ENCODE assay signal across 8 mouse cellular contexts in genomic region chr17:45592606-45593431, GRCm38 (mm10). TPM values are rescaled to one million over a fixed set of nuclear protein-coding genes. Genes with fewer than 3 reads are reported as not detected.
DNase-seq lines count a peak whose midpoint lies in the region; ATAC-seq and TF ChIP-seq lines count a peak whose summit lies in the region.

No protein-coding gene starts in this region.

- peaks cover 52% of the 10 kb centered on the region for H3K4me1 ChIP-seq in forebrain, embryonic 15.5 days
- peaks cover 60% of the 10 kb centered on the region for H3K4me1 ChIP-seq in hindbrain, embryonic 13.5 days (replicated peaks)
- H3K4me1 ChIP-seq in stomach, embryonic 16.5 days (ENCODE audit: control insufficient read depth, insufficient read depth, low read length): peaks cover 50% of the 10 kb centered on the region

- ATAC-seq in forebrain, embryonic 15.5 days (replicated peaks): no peak
- ATAC-seq in hindbrain, embryonic 13.5 days (ENCODE audit: low FRiP score): no peak
- no peak for ATAC-seq in stomach, embryonic 16.5 days (ENCODE audit: insufficient read depth, low FRiP score)
- ATAC-seq in megakaryocyte, adult 5-6 weeks (ENCODE audit: poor library complexity, severe bottlenecking): no peak
- no peak for ATAC-seq in monocyte, adult 5-6 weeks (replicated peaks; ENCODE audit: insufficient number of reproducible peaks, low FRiP score, low TSS enrichment, poor library complexity, severe bottlenecking)

- peak; percentile 61 for DNase-seq in adipocyte (ENCODE audit: low spot score)
- peak; percentile 57 for DNase-seq in liver

- H3K9ac ChIP-seq in forebrain, embryonic 15.5 days (replicated peaks): peak overlapping the region; percentile 17; the same call in 1 of the 2 replicates
- peak overlapping the region; percentile 49 for H3K9ac ChIP-seq in hindbrain, embryonic 13.5 days
- H3K9ac ChIP-seq in stomach, embryonic 16.5 days (ENCODE audit: low read length): peak overlapping the region; percentile 63

- peak overlapping the region; percentile 39 for H3ac ChIP-seq in C2C12 (ENCODE audit: control insufficient read depth, insufficient read length, low read depth)

- H3K79me3 ChIP-seq in C2C12 (ENCODE audit: low read depth): peaks cover 55% of the 10 kb centered on the region

- no peak for TF ChIP-seq CTCF in C2C12 (IDR thresholded peaks at IDR 0.05; ENCODE audit: control insufficient read depth, insufficient read depth, insufficient read length)

- 0 out of 2 replicates have a peak overlapping the region, but pooled peaks have one; percentile 12 for H3K27ac ChIP-seq in forebrain, embryonic 15.5 days (replicated peaks)
- H3K27ac ChIP-seq in hindbrain, embryonic 13.5 days: no peak overlapping the region
- peak overlapping the region; percentile 73 for H3K27ac ChIP-seq in stomach, embryonic 16.5 days (ENCODE audit: low read length)

- no peaks in the 10 kb centered on the region for H3K9me3 ChIP-seq in forebrain, embryonic 15.5 days
- no peaks in the 10 kb centered on the region for H3K9me3 ChIP-seq in hindbrain, embryonic 13.5 days
- H3K9me3 ChIP-seq in stomach, embryonic 16.5 days (replicated peaks; ENCODE audit: control insufficient read depth, low read length): no peaks in the 10 kb centered on the region

- no peaks in the 10 kb centered on the region for H3K27me3 ChIP-seq in C2C12 (ENCODE audit: control insufficient read depth, insufficient read depth, insufficient read length)
- no peaks in the 10 kb centered on the region for H3K27me3 ChIP-seq in forebrain, embryonic 15.5 days
- peaks cover 40% of the 10 kb centered on the region for H3K27me3 ChIP-seq in hindbrain, embryonic 13.5 days
- no peaks in the 10 kb centered on the region for H3K27me3 ChIP-seq in stomach, embryonic 16.5 days (ENCODE audit: control insufficient read depth, insufficient read depth, low read length)

- WGBS in forebrain, embryonic 15.5 days: 45% methylated on average over 8 of the region's 8 CpGs
- WGBS in hindbrain, embryonic 13.5 days: 56% methylated on average over 8 of the region's 8 CpGs
- 46% methylated on average over 8 of the region's 8 CpGs for WGBS in stomach, embryonic 16.5 days

- H3K4me3 ChIP-seq in C2C12 (ENCODE audit: insufficient read depth, poor library complexity, severe bottlenecking): no peak overlapping the region
- H3K4me3 ChIP-seq in forebrain, embryonic 15.5 days: no peak overlapping the region
- H3K4me3 ChIP-seq in hindbrain, embryonic 13.5 days: no peak overlapping the region
- peak overlapping the region; percentile 12; the same call in 1 of the 2 replicates for H3K4me3 ChIP-seq in stomach, embryonic 16.5 days (replicated peaks; ENCODE audit: low read length)

- H3K4me2 ChIP-seq in forebrain, embryonic 15.5 days (replicated peaks): peak overlapping the region; percentile 94
- H3K4me2 ChIP-seq in hindbrain, embryonic 13.5 days: peak overlapping the region; percentile 92; the same call in 1 of the 2 replicates
- peak overlapping the region; percentile 85 for H3K4me2 ChIP-seq in stomach, embryonic 16.5 days (ENCODE audit: low read depth, low read length)

- peaks cover 39% of the 10 kb centered on the region for H3K36me3 ChIP-seq in C2C12 (ENCODE audit: control insufficient read depth, insufficient read depth)
- H3K36me3 ChIP-seq in forebrain, embryonic 15.5 days: no peaks in the 10 kb centered on the region
- no peaks in the 10 kb centered on the region for H3K36me3 ChIP-seq in hindbrain, embryonic 13.5 days
- no peaks in the 10 kb centered on the region for H3K36me3 ChIP-seq in stomach, embryonic 16.5 days (ENCODE audit: control insufficient read depth, insufficient read depth, low read length)

- peaks cover 75% of the 10 kb centered on the region for H3K79me2 ChIP-seq in C2C12 (ENCODE audit: control insufficient read depth, insufficient read depth)

TF ChIP-seq in C2C12, 6 proteins besides CTCF, POLR2A, EP300 and RAD21:
- TF ChIP-seq MYOD1 (IDR thresholded peaks at IDR 0.05; ENCODE audit: control insufficient read depth, insufficient read length, low read depth): no peak
- TF ChIP-seq MAX (IDR thresholded peaks at IDR 0.05): no peak
- TF ChIP-seq USF1 (IDR thresholded peaks at IDR 0.05; ENCODE audit: low read depth): no peak
- TF ChIP-seq FOSL1 (IDR thresholded peaks at IDR 0.05; ENCODE audit: insufficient read depth, low read length, poor library complexity, severe bottlenecking): no peak
- TF ChIP-seq MYOG (IDR thresholded peaks at IDR 0.05; ENCODE audit: control insufficient read depth, extremely low read depth, insufficient read length): no peak
- TF ChIP-seq CEBPB (IDR thresholded peaks at IDR 0.05; ENCODE audit: low read depth): no peak

RNA-seq across cellular contexts. Expression of gene Slc29a1, which starts 6.6 kb away (rescaled TPM):
- 264 TPM for polyA plus RNA-seq in C2C12 (2012; fragmentation: generic; extraction: Trizol)
- polyA plus RNA-seq in forebrain, embryonic 15.5 days (2015; fragmentation: Nextera tagmentation; extraction: Ambion mirVana): 62.5 and 63.7 TPM in 2 replicates
- polyA plus RNA-seq in hindbrain, embryonic 13.5 days (2015; fragmentation: Nextera tagmentation; extraction: Ambion mirVana): 33.7 and 38.2 TPM in 2 replicates
- 85.3 and 90.0 TPM in 2 replicates for polyA plus RNA-seq in stomach, embryonic 16.5 days (2015; fragmentation: Nextera tagmentation; extraction: Ambion mirVana)
- 23.8 and 31.2 TPM in 2 replicates for total RNA-seq in megakaryocyte, adult 5-6 weeks (2015)
- 22.9 and 32.6 TPM in 2 replicates for total RNA-seq in megakaryocyte, adult 5-6 weeks (2017)
- total RNA-seq in monocyte, adult 5-6 weeks (2017): 34.4 to 64.6 TPM (median 37.8 TPM) in 3 replicates

RNA-seq across cellular contexts. Expression of gene Mymx, which starts 9.1 kb away (rescaled TPM):
- 1.7 TPM for polyA plus RNA-seq in C2C12 (2012; fragmentation: generic; extraction: Trizol)
- polyA plus RNA-seq in forebrain, embryonic 15.5 days (2015; fragmentation: Nextera tagmentation; extraction: Ambion mirVana): not detected in 2 replicates
- 0.47 and 0.67 TPM in 2 replicates for polyA plus RNA-seq in hindbrain, embryonic 13.5 days (2015; fragmentation: Nextera tagmentation; extraction: Ambion mirVana)
- 0.67 and 3.5 TPM in 2 replicates for polyA plus RNA-seq in stomach, embryonic 16.5 days (2015; fragmentation: Nextera tagmentation; extraction: Ambion mirVana)
- not detected in 2 replicates for total RNA-seq in megakaryocyte, adult 5-6 weeks (2015)
- total RNA-seq in megakaryocyte, adult 5-6 weeks (2017): not detected in 2 replicates
- not detected in 3 replicates for total RNA-seq in monocyte, adult 5-6 weeks (2017)

RNA-seq across cellular contexts. Expression of gene Hsp90ab1, which starts 19.7 kb away (rescaled TPM):
- polyA plus RNA-seq in C2C12 (2012; fragmentation: generic; extraction: Trizol): 2,021 TPM
- polyA plus RNA-seq in forebrain, embryonic 15.5 days (2015; fragmentation: Nextera tagmentation; extraction: Ambion mirVana): 1,627 and 1,637 TPM in 2 replicates
- 1,593 and 1,619 TPM in 2 replicates for polyA plus RNA-seq in hindbrain, embryonic 13.5 days (2015; fragmentation: Nextera tagmentation; extraction: Ambion mirVana)
- 1,400 and 1,468 TPM in 2 replicates for polyA plus RNA-seq in stomach, embryonic 16.5 days (2015; fragmentation: Nextera tagmentation; extraction: Ambion mirVana)
- total RNA-seq in megakaryocyte, adult 5-6 weeks (2015): 448 and 487 TPM in 2 replicates
- 829 and 973 TPM in 2 replicates for total RNA-seq in megakaryocyte, adult 5-6 weeks (2017)
- total RNA-seq in monocyte, adult 5-6 weeks (2017): 826 to 1,618 TPM (median 1,101 TPM) in 3 replicates

RNA-seq across cellular contexts. Expression of gene Slc35b2, which starts 29.1 kb away (rescaled TPM):
- 131 TPM for polyA plus RNA-seq in C2C12 (2012; fragmentation: generic; extraction: Trizol)
- 97.9 and 99.8 TPM in 2 replicates for polyA plus RNA-seq in forebrain, embryonic 15.5 days (2015; fragmentation: Nextera tagmentation; extraction: Ambion mirVana)
- polyA plus RNA-seq in hindbrain, embryonic 13.5 days (2015; fragmentation: Nextera tagmentation; extraction: Ambion mirVana): 86.5 and 91.1 TPM in 2 replicates
- 115 and 117 TPM in 2 replicates for polyA plus RNA-seq in stomach, embryonic 16.5 days (2015; fragmentation: Nextera tagmentation; extraction: Ambion mirVana)
- 33.7 and 44.9 TPM in 2 replicates for total RNA-seq in megakaryocyte, adult 5-6 weeks (2015)
- total RNA-seq in megakaryocyte, adult 5-6 weeks (2017): 48.2 and 52.2 TPM in 2 replicates
- total RNA-seq in monocyte, adult 5-6 weeks (2017): 26.7 to 47.1 TPM (median 39.0 TPM) in 3 replicates

RNA-seq across cellular contexts. Expression of gene Nfkbie, which starts 37.3 kb away (rescaled TPM):
- 5.3 TPM for polyA plus RNA-seq in C2C12 (2012; fragmentation: generic; extraction: Trizol)
- 4.2 and 4.6 TPM in 2 replicates for polyA plus RNA-seq in forebrain, embryonic 15.5 days (2015; fragmentation: Nextera tagmentation; extraction: Ambion mirVana)
- polyA plus RNA-seq in hindbrain, embryonic 13.5 days (2015; fragmentation: Nextera tagmentation; extraction: Ambion mirVana): 5.6 and 6.5 TPM in 2 replicates
- polyA plus RNA-seq in stomach, embryonic 16.5 days (2015; fragmentation: Nextera tagmentation; extraction: Ambion mirVana): 4.2 and 4.4 TPM in 2 replicates
- 10.4 and 11.1 TPM in 2 replicates for total RNA-seq in megakaryocyte, adult 5-6 weeks (2015)
- total RNA-seq in megakaryocyte, adult 5-6 weeks (2017): 13.4 and 14.0 TPM in 2 replicates
- 55.6 to 60.0 TPM (median 55.9 TPM) in 3 replicates for total RNA-seq in monocyte, adult 5-6 weeks (2017)
